Mouse (Mus musculus): ENCODE results near the gene Klf13. TPM values are rescaled to one million over a fixed set of nuclear protein-coding genes. Genes with fewer than 3 reads are reported as not detected.

Klf13 gene
- polyA plus RNA-seq, 1 experiment from 2014 or later, result 30.1 TPM

- no peaks in the 10 kb centered on the region for H3K36me3 ChIP-seq (ENCODE audit: control insufficient read depth, insufficient read depth, low read length)
- ATAC-seq (ENCODE audit: low read depth) (0 out of 2 replicates have a peak, but pooled peaks have one; percentile 4), DNase-seq (ENCODE audit: low spot score) (no peak)
- H3K9me3 ChIP-seq (ENCODE audit: control insufficient read depth, low read length), result no peaks in the 10 kb centered on the region
- no peaks in the 10 kb centered on the region for H3K27me3 ChIP-seq (replicated peaks; ENCODE audit: control insufficient read depth, insufficient read depth, low read length)
- no peak overlapping the region for H3K4me2 ChIP-seq (ENCODE audit: low read depth, low read length)
- no peak overlapping the region for H3K27ac ChIP-seq (replicated peaks; ENCODE audit: low read depth, low read length)
- 33% methylated on average over 3 of the region's 3 CpGs for WGBS
- H3K9ac ChIP-seq (ENCODE audit: low read depth, low read length), result no peak overlapping the region
- H3K4me3 ChIP-seq (ENCODE audit: low read depth, low read length), result no peak overlapping the region
- H3K4me1 ChIP-seq (ENCODE audit: control insufficient read depth, insufficient read depth, low read length), result peaks cover 11% of the 10 kb centered on the region
Observed at GRCm38 (mm10) chr7:63969941-63970340, 31.2 kb upstream of the Klf13 start.

- no peaks in the 10 kb centered on the region for H3K36me3 ChIP-seq (ENCODE audit: control insufficient read depth, insufficient read depth, low read length)
- H3K27me3 ChIP-seq (replicated peaks; ENCODE audit: control insufficient read depth, insufficient read depth, low read length), result no peaks in the 10 kb centered on the region
Observed at GRCm38 (mm10) chr7:63965635-63966418, 27.1 kb upstream of the Klf13 start.

DNA sequence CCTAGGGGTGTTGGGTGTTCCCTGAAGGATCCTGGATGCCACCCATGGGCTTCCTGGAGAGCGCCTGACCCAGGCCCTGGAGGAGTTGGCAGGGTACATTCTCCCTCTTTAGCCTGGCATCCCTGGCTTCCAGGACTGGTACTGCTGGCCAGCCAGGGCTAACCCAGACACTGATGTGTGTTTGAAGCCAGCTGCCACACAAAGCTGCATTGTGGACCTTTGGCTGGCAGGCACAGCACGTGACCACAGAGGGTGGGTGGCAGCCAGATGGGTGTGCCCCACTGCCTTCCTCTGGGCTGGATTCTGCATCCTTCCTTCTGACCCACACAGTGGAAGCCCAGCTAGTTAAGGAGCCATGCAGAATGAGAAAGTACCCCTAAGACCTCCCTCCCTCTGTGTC is 26.4 kb upstream of the Klf13 start:
- 67% methylated on average over 2 of the region's 2 CpGs for WGBS
- Histone ChIP-seq H3K9me3 (ENCODE audit: control insufficient read depth, low read length) (no peaks in the 10 kb centered on the region), H3K27me3 (replicated peaks; ENCODE audit: control insufficient read depth, insufficient read depth, low read length) (no peaks in the 10 kb centered on the region), H3K27ac (replicated peaks; ENCODE audit: low read depth, low read length) (peak overlapping the region; percentile 68), H3K4me2 (ENCODE audit: low read depth, low read length) (no peak overlapping the region), H3K9ac (ENCODE audit: low read depth, low read length) (no peak overlapping the region), H3K4me1 (ENCODE audit: control insufficient read depth, insufficient read depth, low read length) (peaks cover 12% of the 10 kb centered on the region), H3K4me3 (ENCODE audit: low read depth, low read length) (no peak overlapping the region), H3K36me3 (ENCODE audit: control insufficient read depth, insufficient read depth, low read length) (no peaks in the 10 kb centered on the region)
- ATAC-seq (ENCODE audit: low read depth), result peak; percentile 62
- peak; percentile 57 for DNase-seq (ENCODE audit: low spot score)

More at GRCm38 (mm10) chr7:63965635-63966418, 27.1 kb upstream of the Klf13 start:
- ATAC-seq (ENCODE audit: low read depth) (no peak), DNase-seq (ENCODE audit: low spot score) (no peak)
- no peak overlapping the region for H3K4me2 ChIP-seq (ENCODE audit: low read depth, low read length)
- H3K4me1 ChIP-seq (ENCODE audit: control insufficient read depth, insufficient read depth, low read length), result peaks cover 12% of the 10 kb centered on the region
- H3K9ac ChIP-seq (ENCODE audit: low read depth, low read length), result no peak overlapping the region
- peak overlapping the region; percentile 68 for H3K27ac ChIP-seq (replicated peaks; ENCODE audit: low read depth, low read length)
- 62% methylated on average over 5 of the region's 5 CpGs for WGBS
- H3K4me3 ChIP-seq (ENCODE audit: low read depth, low read length), result no peak overlapping the region
- no peaks in the 10 kb centered on the region for H3K9me3 ChIP-seq (ENCODE audit: control insufficient read depth, low read length)

- no peak for DNase-seq (ENCODE audit: low spot score)
- Histone ChIP-seq H3K4me3 (ENCODE audit: low read depth, low read length) (no peak overlapping the region), H3K4me2 (ENCODE audit: low read depth, low read length) (no peak overlapping the region), H3K4me1 (ENCODE audit: control insufficient read depth, insufficient read depth, low read length) (peaks cover 12% of the 10 kb centered on the region), H3K27me3 (replicated peaks; ENCODE audit: control insufficient read depth, insufficient read depth, low read length) (no peaks in the 10 kb centered on the region), H3K27ac (replicated peaks; ENCODE audit: low read depth, low read length) (no peak overlapping the region), H3K36me3 (ENCODE audit: control insufficient read depth, insufficient read depth, low read length) (no peaks in the 10 kb centered on the region), H3K9ac (ENCODE audit: low read depth, low read length) (no peak overlapping the region), H3K9me3 (ENCODE audit: control insufficient read depth, low read length) (no peaks in the 10 kb centered on the region)
- ATAC-seq (ENCODE audit: low read depth), result no peak
- WGBS, result 68% methylated on average over 6 of the region's 6 CpGs
Observed at GRCm38 (mm10) chr7:63964121-63964520, 25.4 kb upstream of the Klf13 start.

DNA sequence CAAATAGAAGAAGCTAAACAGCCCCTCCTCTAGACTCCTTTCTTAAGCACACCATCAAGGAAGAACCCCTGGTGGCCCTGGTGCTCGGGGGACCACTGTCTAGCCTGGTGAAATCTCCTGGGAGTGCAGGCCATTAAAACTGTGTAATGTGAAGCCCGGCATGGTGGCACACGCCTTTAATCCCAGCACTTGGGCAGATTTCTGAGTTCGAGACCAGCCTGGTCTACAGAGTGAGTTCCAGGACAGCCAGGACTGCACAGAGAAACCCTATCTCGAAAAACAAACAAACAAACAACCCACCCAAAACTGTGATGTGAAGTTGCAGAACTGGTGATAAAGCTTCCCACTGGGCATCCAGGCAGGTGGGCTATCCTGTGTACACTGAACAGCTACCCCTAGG is 24.9 kb upstream of the Klf13 start:
- no peak overlapping the region for H3K4me2 ChIP-seq (ENCODE audit: low read depth, low read length)
- ATAC-seq (ENCODE audit: low read depth) (no peak), DNase-seq (ENCODE audit: low spot score) (no peak)
- H3K36me3 ChIP-seq (ENCODE audit: control insufficient read depth, insufficient read depth, low read length), result no peaks in the 10 kb centered on the region
- H3K9me3 ChIP-seq (ENCODE audit: control insufficient read depth, low read length), result no peaks in the 10 kb centered on the region
- peaks cover 12% of the 10 kb centered on the region for H3K4me1 ChIP-seq (ENCODE audit: control insufficient read depth, insufficient read depth, low read length)
- H3K9ac ChIP-seq (ENCODE audit: low read depth, low read length), result no peak overlapping the region
- H3K4me3 ChIP-seq (ENCODE audit: low read depth, low read length), result no peak overlapping the region
- H3K27ac ChIP-seq (replicated peaks; ENCODE audit: low read depth, low read length), result no peak overlapping the region
- no peaks in the 10 kb centered on the region for H3K27me3 ChIP-seq (replicated peaks; ENCODE audit: control insufficient read depth, insufficient read depth, low read length)
- WGBS, result 62% methylated on average over 5 of the region's 5 CpGs

- WGBS, result 78% methylated on average over 12 of the region's 12 CpGs
- Histone ChIP-seq H3K27ac (replicated peaks; ENCODE audit: low read depth, low read length) (no peak overlapping the region), H3K4me2 (ENCODE audit: low read depth, low read length) (no peak overlapping the region), H3K36me3 (ENCODE audit: control insufficient read depth, insufficient read depth, low read length) (no peaks in the 10 kb centered on the region), H3K9ac (ENCODE audit: low read depth, low read length) (no peak overlapping the region), H3K4me1 (ENCODE audit: control insufficient read depth, insufficient read depth, low read length) (no peaks in the 10 kb centered on the region), H3K9me3 (ENCODE audit: control insufficient read depth, low read length) (no peaks in the 10 kb centered on the region), H3K27me3 (replicated peaks; ENCODE audit: control insufficient read depth, insufficient read depth, low read length) (no peaks in the 10 kb centered on the region), H3K4me3 (ENCODE audit: low read depth, low read length) (no peak overlapping the region)
- DNase-seq (ENCODE audit: low spot score) (no peak), ATAC-seq (ENCODE audit: low read depth) (no peak)
Observed at GRCm38 (mm10) chr7:63957872-63958640, 19.3 kb upstream of the Klf13 start.

GRCm38 (mm10) chr7:63956981-63957713 is 18.4 kb upstream of the Klf13 start:
- H3K4me2 ChIP-seq (ENCODE audit: low read depth, low read length), result 0 out of 2 replicates have a peak overlapping the region, but pooled peaks have one; percentile 3
- H3K4me1 ChIP-seq (ENCODE audit: control insufficient read depth, insufficient read depth, low read length), result no peaks in the 10 kb centered on the region
- no peaks in the 10 kb centered on the region for H3K36me3 ChIP-seq (ENCODE audit: control insufficient read depth, insufficient read depth, low read length)
- H3K27ac ChIP-seq (replicated peaks; ENCODE audit: low read depth, low read length), result 0 out of 2 replicates have a peak overlapping the region, but pooled peaks have one; percentile 21
- peak; percentile 80 for DNase-seq (ENCODE audit: low spot score)
- whole genome bisulfite sequencing, result 22% methylated on average over 16 of the region's 16 CpGs
- no peaks in the 10 kb centered on the region for H3K9me3 ChIP-seq (ENCODE audit: control insufficient read depth, low read length)
- no peak overlapping the region for H3K9ac ChIP-seq (ENCODE audit: low read depth, low read length)
- no peak overlapping the region for H3K4me3 ChIP-seq (ENCODE audit: low read depth, low read length)
- peak; percentile 85 for ATAC-seq (ENCODE audit: low read depth)
- no peaks in the 10 kb centered on the region for H3K27me3 ChIP-seq (replicated peaks; ENCODE audit: control insufficient read depth, insufficient read depth, low read length)

- ATAC-seq (ENCODE audit: low read depth) (no peak), DNase-seq (ENCODE audit: low spot score) (no peak)
- Histone ChIP-seq H3K36me3 (ENCODE audit: control insufficient read depth, insufficient read depth, low read length) (no peaks in the 10 kb centered on the region), H3K4me1 (ENCODE audit: control insufficient read depth, insufficient read depth, low read length) (no peaks in the 10 kb centered on the region), H3K27me3 (replicated peaks; ENCODE audit: control insufficient read depth, insufficient read depth, low read length) (no peaks in the 10 kb centered on the region), H3K4me2 (ENCODE audit: low read depth, low read length) (no peak overlapping the region), H3K27ac (replicated peaks; ENCODE audit: low read depth, low read length) (no peak overlapping the region), H3K4me3 (ENCODE audit: low read depth, low read length) (no peak overlapping the region), H3K9ac (ENCODE audit: low read depth, low read length) (no peak overlapping the region), H3K9me3 (ENCODE audit: control insufficient read depth, low read length) (no peaks in the 10 kb centered on the region)
- WGBS, result 76% methylated on average over 14 of the region's 14 CpGs
Observed at GRCm38 (mm10) chr7:63956138-63956823, 17.6 kb upstream of the Klf13 start.

Measured in embryonic facial prominence, embryonic 14.5 days (tissue).